In the genomic region with DNA sequence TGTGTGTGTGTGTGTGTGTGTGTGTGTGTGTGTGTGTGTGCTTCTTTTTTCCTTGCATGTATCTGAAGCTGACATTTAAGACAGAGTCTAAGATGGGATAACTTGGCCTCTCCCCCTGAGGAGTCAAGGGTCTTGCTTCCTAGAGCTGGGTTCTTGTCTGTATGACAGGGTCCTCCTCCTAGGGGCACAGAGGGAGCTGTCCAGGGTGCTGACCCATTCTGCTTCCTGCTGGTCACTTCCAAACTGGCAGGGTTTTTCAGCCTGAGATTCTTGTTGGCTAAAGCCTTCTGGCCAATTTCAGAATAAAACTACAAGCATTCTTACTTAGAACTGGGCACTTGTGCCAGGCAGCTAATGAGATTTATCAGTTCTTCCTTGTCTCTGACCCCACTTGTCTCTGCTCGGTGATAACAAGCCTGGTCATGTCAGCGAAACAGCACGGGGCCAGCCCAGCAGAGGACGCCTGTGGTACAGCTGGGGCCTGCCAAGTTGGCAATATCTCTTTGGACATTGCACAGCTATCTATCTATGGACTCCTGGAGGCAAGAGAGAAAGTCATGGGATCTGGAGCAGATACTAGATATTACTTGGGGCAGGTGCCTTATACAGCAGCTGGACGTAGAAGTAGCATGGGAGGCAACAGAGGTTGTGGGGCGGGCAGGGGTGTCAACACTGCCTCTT, we compare ENCODE assay signal across 9 mouse cellular contexts.
DNase-seq lines count a peak whose midpoint lies in the region; ATAC-seq and TF ChIP-seq lines count a peak whose summit lies in the region.
"Had no signal": no experiment of that assay in that cellular context is flagged by ENCODE, and none has a peak within 500 bp of the region (broad histone marks: within the 10 kb centered on the region; RNA-seq: fewer than 3 reads in every experiment).

No protein-coding gene starts in this region.

- no peak for TF ChIP-seq POLR2A in cerebellum, adult 2 months (IDR thresholded peaks at IDR 0.05; ENCODE audit: borderline replicate concordance, insufficient read depth, low read length)

- TF ChIP-seq EP300 in lung, postnatal 0 days (IDR thresholded peaks at IDR 0.05), result no peak

- H3K27ac ChIP-seq in lung, postnatal 0 days (ENCODE audit: low read length), result no peak overlapping the region
- H3K27ac ChIP-seq in cerebellum, adult 2 months (ENCODE audit: insufficient read depth, low read length), result no peak overlapping the region
- H3K27ac ChIP-seq in intestine, embryonic 16.5 days (ENCODE audit: low read length), result no peak overlapping the region
- H3K27ac ChIP-seq: limb, embryonic 12.5 days had no signal

- no peaks in the 10 kb centered on the region for H3K27me3 ChIP-seq in lung, postnatal 0 days (replicated peaks; ENCODE audit: insufficient read depth, low read length)
- H3K27me3 ChIP-seq in cerebellum, adult 2 months (ENCODE audit: control insufficient read depth, insufficient read depth, low read length), result no peaks in the 10 kb centered on the region
- no peaks in the 10 kb centered on the region for H3K27me3 ChIP-seq in intestine, embryonic 16.5 days (replicated peaks; ENCODE audit: control insufficient read depth, insufficient read depth, low read length)
- H3K27me3 ChIP-seq: limb, embryonic 12.5 days had no signal

- H3K9ac ChIP-seq in lung, postnatal 0 days (replicated peaks; ENCODE audit: low read depth), result no peak overlapping the region
- no peak overlapping the region for H3K9ac ChIP-seq in intestine, embryonic 16.5 days (ENCODE audit: low read depth, low read length)
- H3K9ac ChIP-seq: limb, embryonic 12.5 days had no signal

- H3K4me3 ChIP-seq in lung, postnatal 0 days (ENCODE audit: low read depth, low read length), result no peak overlapping the region
- no peak overlapping the region for H3K4me3 ChIP-seq in cerebellum, adult 2 months (replicated peaks; ENCODE audit: insufficient read depth, low read depth, low read length)
- H3K4me3 ChIP-seq in intestine, embryonic 16.5 days (ENCODE audit: low read length), result no peak overlapping the region
- H3K4me3 ChIP-seq: limb, embryonic 12.5 days had no signal

- DNase-seq in adrenal gland, postnatal 25 days, result peak; percentile 43
- no peak for DNase-seq in adrenal gland, adult 2 months
- peak; percentile 36 for DNase-seq in lung, postnatal 0 days (ENCODE audit: low spot score)
- no peak for DNase-seq in lung, postnatal 36 days
- peak; percentile 46 to 68 for DNase-seq in cerebellum, adult 2 months
- DNase-seq in spleen, adult 12 weeks (ENCODE audit: low spot score), result no peak
- DNase-seq in spleen, postnatal 14 days (ENCODE audit: low spot score in 2 of 2), result no peak

- H3K36me3 ChIP-seq in lung, postnatal 0 days (ENCODE audit: insufficient read depth, low read length), result no peaks in the 10 kb centered on the region
- H3K36me3 ChIP-seq in intestine, embryonic 16.5 days (ENCODE audit: control insufficient read depth, insufficient read depth, low read length), result no peaks in the 10 kb centered on the region
- H3K36me3 ChIP-seq: limb, embryonic 12.5 days had no signal

- H3K4me2 ChIP-seq in lung, postnatal 0 days (replicated peaks; ENCODE audit: low read depth, low read length), result no peak overlapping the region
- H3K4me2 ChIP-seq in intestine, embryonic 16.5 days (ENCODE audit: low read depth, low read length), result no peak overlapping the region
- H3K4me2 ChIP-seq: limb, embryonic 12.5 days had no signal

- no peak for ATAC-seq in lung, postnatal 0 days
- peak; percentile 80 for ATAC-seq in intestine, embryonic 16.5 days

- 78% methylated on average over 6 of the region's 6 CpGs for WGBS in lung, postnatal 0 days
- WGBS in cerebellum, adult 2 months, result 36% methylated on average over 6 of the region's 6 CpGs
- WGBS in intestine, embryonic 16.5 days, result 65% methylated on average over 6 of the region's 6 CpGs

- no peak for TF ChIP-seq CTCF in lung, postnatal 0 days (IDR thresholded peaks at IDR 0.05)
- peak; percentile 12; the same call in 1 of the 2 replicates for TF ChIP-seq CTCF in cerebellum, adult 2 months (IDR thresholded peaks at IDR 0.05; ENCODE audit: borderline replicate concordance, insufficient read depth, low read depth, low read length)

- H3K9me3 ChIP-seq in lung, postnatal 0 days (ENCODE audit: low read length), result no peaks in the 10 kb centered on the region
- H3K9me3 ChIP-seq in intestine, embryonic 16.5 days (ENCODE audit: control insufficient read depth, low read length), result no peaks in the 10 kb centered on the region
- H3K9me3 ChIP-seq: limb, embryonic 12.5 days had no signal

- no peaks in the 10 kb centered on the region for H3K4me1 ChIP-seq in lung, postnatal 0 days (ENCODE audit: insufficient read depth, low read depth, low read length)
- H3K4me1 ChIP-seq in cerebellum, adult 2 months (ENCODE audit: control insufficient read depth, insufficient read depth, low read length), result peaks cover 23% of the 10 kb centered on the region
- no peaks in the 10 kb centered on the region for H3K4me1 ChIP-seq in intestine, embryonic 16.5 days (ENCODE audit: control insufficient read depth, insufficient read depth, low read length)

Comparison
In these comparisons a context has a peak if more than half of its experiments do, and no peak if none do; other contexts are left out.
1. DNase-seq: peak in adrenal gland, postnatal 25 days (single experiment), lung, postnatal 0 days (single experiment) and cerebellum, adult 2 months (2 of 2); none in adrenal gland, adult 2 months (single experiment), lung, postnatal 36 days (single experiment), spleen, adult 12 weeks (single experiment) and spleen, postnatal 14 days (0 of 2).